Mouse (Mus musculus) hindbrain, postnatal 0 days (tissue): ENCODE results near the gene Zdhhc24. TPM values are rescaled to one million over a fixed set of nuclear protein-coding genes. Genes with fewer than 3 reads are reported as not detected.
"Not testable (repeated sequence)": the region's sequence is repeated elsewhere in the genome, so short reads cannot be mapped to it uniquely, and the experiment has no call there.

Experiments
- ATAC-seq: fragments of 200-750 bp; cut with Nextera tagmentation; 2 replicates; pipeline ENCODE4 v1.8.0; 2017; ENCODE audit warnings: mild to moderate bottlenecking, moderate TSS enrichment, moderate library complexity
- DNase-seq: peaks from one replicate; pipeline ENCODE4 v3.0.0-alpha.2; 2015; ENCODE audit warnings: low spot score
- H3K27ac ChIP-seq: fragments of 300-500 bp; sonication (generic); 2 replicates; pipeline ENCODE4 v1.5.1; 2014; ENCODE audit warnings: mild to moderate bottlenecking
- H3K27me3 ChIP-seq: fragments of 300-500 bp; sonication (generic); 2 replicates; pipeline ENCODE4 v1.6.1; 2014; ENCODE audit warnings: low read length, mixed read lengths; ENCODE audit not compliant: insufficient read depth
- H3K36me3 ChIP-seq: fragments of 300-500 bp; sonication (generic); 2 replicates; pipeline ENCODE4 v1.6.1; 2014; ENCODE audit warnings: low read length, mixed read lengths; ENCODE audit not compliant: insufficient read depth
- H3K4me1 ChIP-seq: fragments of 300-500 bp; sonication (generic); 2 replicates; pipeline ENCODE4 v1.6.1; 2014; ENCODE audit warnings: antibody characterized with exemption, low read length, mixed read lengths; ENCODE audit not compliant: insufficient read depth
- H3K4me2 ChIP-seq: fragments of 300-500 bp; sonication (generic); 2 replicates; pipeline ENCODE4 v1.6.1; 2014; ENCODE audit warnings: low read depth, mild to moderate bottlenecking, low read length, moderate library complexity, mixed read lengths
- H3K4me3 ChIP-seq: fragments of 300-500 bp; sonication (generic); 2 replicates; pipeline ENCODE4 v1.5.1; 2014; ENCODE audit warnings: low read length
- H3K9ac ChIP-seq: fragments of 300-500 bp; sonication (generic); replicated peaks from 2 replicates; pipeline ENCODE4 v1.6.1; 2014; ENCODE audit warnings: mild to moderate bottlenecking, low read length, moderate library complexity, mixed read lengths
- H3K9me3 ChIP-seq: fragments of 300-500 bp; sonication (generic); 2 replicates; pipeline ENCODE4 v1.6.1; 2016; ENCODE audit warnings: low read length, mixed read lengths
- CTCF ChIP-seq: IDR thresholded peaks from 2 replicates; pipeline ENCODE4 v1.5.1; 2016; ENCODE audit warnings: antibody characterized with exemption, control low read depth, low read depth
- WGBS: fragments of 180-500 bp; shearing (Covaris S2); extraction: QIAGEN DNeasy Blood & Tissue Kit; methylation state at CpG from one replicate; pipeline ENCODE4 v1.1.7; 2014; 5-methylcytosine and 5-hydroxymethylcytosine counted together
- polyA plus RNA-seq: library from polyadenylated mRNA; unstranded; fragments of >200 nt; fragmentation: Nextera tagmentation; extraction: Ambion mirVana; gene quantifications from 2 replicates; pipeline ENCODE4 v1.2.1, GENCODE M21; 2015
- total RNA-seq: library from RNA; depleted of rRNA; stranded (reverse); fragments of >200 nt; gene quantifications from 2 replicates; pipeline ENCODE4 v1.2.3, GENCODE M21; 2014

Zdhhc24 gene
- total and polyA plus RNA-seq, 2 experiments from 2014 or later = 17.4 to 30.7 TPM

DNA sequence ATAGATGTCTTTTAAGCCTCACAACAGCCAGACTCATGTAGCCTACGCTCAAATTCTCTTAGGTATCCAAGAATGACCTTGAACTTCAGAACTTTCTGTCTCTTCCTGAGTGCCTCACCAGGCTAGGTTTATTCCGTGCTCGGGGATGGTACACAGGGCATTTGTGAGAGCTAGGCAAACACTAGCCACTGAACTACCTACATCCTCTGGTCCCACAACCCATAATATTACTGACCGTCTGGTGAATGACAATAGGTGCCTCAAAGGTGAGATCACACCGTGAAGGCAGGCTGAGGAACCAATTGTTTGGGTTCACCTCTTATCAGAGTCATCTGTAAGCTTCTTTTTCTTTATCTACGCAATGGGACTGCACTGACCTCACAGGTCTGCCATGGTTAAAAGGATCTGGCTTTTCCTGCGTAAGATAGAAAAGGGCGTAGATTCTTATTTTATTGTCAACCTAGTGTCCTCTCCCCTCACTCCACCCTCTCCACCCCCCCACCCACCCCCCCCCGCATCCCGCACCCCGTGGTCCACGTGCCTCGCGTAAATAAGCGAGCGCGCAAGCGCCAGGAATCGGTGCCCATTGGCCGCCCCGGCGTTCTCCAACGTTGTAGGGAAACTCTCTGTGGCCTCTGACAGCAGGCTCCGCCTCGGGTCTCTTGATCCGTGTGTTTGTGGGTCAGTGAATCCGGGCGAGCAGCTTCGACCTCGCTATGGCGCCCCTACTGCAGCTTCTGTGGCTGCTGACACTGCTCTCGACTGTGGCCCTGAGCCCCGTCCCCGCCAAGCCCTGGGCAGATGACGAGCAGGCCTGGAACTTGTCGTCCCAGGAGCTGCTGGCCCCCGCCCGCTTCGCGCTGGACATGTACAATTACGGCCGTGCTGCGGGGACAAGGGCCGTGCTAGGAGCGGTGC, 23.7 kb upstream of the Zdhhc24 start, which contains the start of gene Ctsf:
Gene Ctsf, plus strand, starts transcription at position 579 of the 918 bp plus-strand sequence.
- Histone ChIP-seq H3K27me3 (no peaks in the 10 kb centered on the region), H3K36me3 (peaks cover 12% of the 10 kb centered on the region), H3K27ac (peak within 1 kb of the TSS; percentile 60), H3K4me2 (peak within 1 kb of the TSS; percentile 99), H3K9me3 (no peaks in the 10 kb centered on the region), H3K4me3 (peak within 1 kb of the TSS; percentile 75), H3K4me1 (no peaks in the 10 kb centered on the region), H3K9ac (peak within 1 kb of the TSS; percentile 76)
- TF ChIP-seq CTCF = no peak; the same call in 1 of the 2 replicates
- DNase-seq = peak; percentile 93
- WGBS = 4% methylated on average over 45 of the region's 45 CpGs
- peak; percentile 93 for ATAC-seq

DNA sequence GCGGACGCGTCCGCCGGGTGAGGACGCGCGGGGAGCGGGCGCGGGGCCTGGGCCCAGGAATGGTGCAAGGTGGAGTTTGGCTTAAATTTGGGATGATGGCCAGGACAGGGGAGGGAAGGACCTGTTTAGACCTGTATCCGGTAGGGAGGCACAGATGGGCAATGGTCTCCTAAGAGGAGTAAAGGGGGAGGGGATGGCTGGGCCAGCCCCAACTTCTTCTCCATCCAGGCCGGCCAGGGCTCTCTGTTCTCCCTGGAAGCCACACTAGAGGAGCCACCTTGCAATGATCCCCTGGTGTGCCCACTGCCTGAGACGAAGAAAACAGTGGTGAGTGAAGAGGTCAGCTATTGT, 23.0 kb upstream of the Zdhhc24 start:
- H3K4me2 ChIP-seq = peak overlapping the region; percentile 99
- peak overlapping the region; percentile 76 for H3K9ac ChIP-seq
- H3K27me3 ChIP-seq = no peaks in the 10 kb centered on the region
- no peak for TF ChIP-seq CTCF
- H3K4me3 ChIP-seq = peak overlapping the region; percentile 75
- ATAC-seq = no peak; the same call in 1 of the 2 replicates
- peak overlapping the region; percentile 60; the same call in 1 of the 2 replicates for H3K27ac ChIP-seq
- H3K4me1 ChIP-seq = no peaks in the 10 kb centered on the region
- DNase-seq = no peak
- WGBS = under 1% methylated on average over 14 of the region's 14 CpGs
- H3K36me3 ChIP-seq = peaks cover 17% of the 10 kb centered on the region
- no peaks in the 10 kb centered on the region for H3K9me3 ChIP-seq

- Histone ChIP-seq H3K4me1 (no peaks in the 10 kb centered on the region), H3K4me3 (peak overlapping the region; percentile 75), H3K4me2 (peak overlapping the region; percentile 99), H3K27ac (no peak overlapping the region), H3K27me3 (no peaks in the 10 kb centered on the region), H3K9me3 (no peaks in the 10 kb centered on the region), H3K9ac (no peak overlapping the region), H3K36me3 (peaks cover 22% of the 10 kb centered on the region)
- 63% methylated on average over 4 of the region's 4 CpGs for WGBS
- no peak for DNase-seq
- no peak for TF ChIP-seq CTCF
- ATAC-seq = no peak
These were observed 22.5 kb upstream of the Zdhhc24 start for GRCm38 (mm10) chr19:4855951-4856350.

DNA sequence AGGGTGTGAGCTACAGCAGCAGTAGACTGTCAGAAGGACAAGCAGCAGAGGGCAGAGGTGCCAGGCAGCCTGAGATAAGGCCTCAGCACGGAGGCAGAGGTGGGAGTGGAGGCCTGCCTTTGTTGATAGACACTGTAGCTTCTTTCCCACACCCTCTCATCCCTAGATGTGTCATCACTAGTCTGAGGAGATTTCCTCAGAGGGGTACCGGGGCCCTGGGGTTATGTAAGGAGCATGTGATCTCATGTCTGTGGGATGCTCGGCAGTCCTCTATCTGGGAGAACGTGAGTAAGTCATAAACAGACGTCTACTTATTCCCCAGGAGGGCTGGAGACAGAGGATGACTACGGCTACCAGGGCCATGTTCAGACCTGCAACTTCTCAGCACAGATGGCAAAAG, 19.4 kb upstream of the Zdhhc24 start:
- H3K4me3 ChIP-seq = no peak overlapping the region

GRCm38 (mm10) chr19:4863048-4863447, 15.4 kb upstream of the Zdhhc24 start:
- no peaks in the 10 kb centered on the region for H3K27me3 ChIP-seq
- no peaks in the 10 kb centered on the region for H3K9me3 ChIP-seq
- H3K4me2 ChIP-seq = no peak overlapping the region
- peak; percentile 48; the same call in 1 of the 2 replicates for ATAC-seq
- no peak for TF ChIP-seq CTCF
- WGBS = 61% methylated on average over 6 of the region's 6 CpGs
- no peak overlapping the region for H3K9ac ChIP-seq
- no peaks in the 10 kb centered on the region for H3K4me1 ChIP-seq
- no peak overlapping the region for H3K27ac ChIP-seq
- peaks cover 16% of the 10 kb centered on the region for H3K36me3 ChIP-seq
- H3K4me3 ChIP-seq = no peak overlapping the region
- peak; percentile 44 for DNase-seq

More for the DNA sequence above, 19.4 kb upstream of the Zdhhc24 start:
- no peak overlapping the region for H3K4me2 ChIP-seq
- no peaks in the 10 kb centered on the region for H3K9me3 ChIP-seq
- DNase-seq = no peak
- no peaks in the 10 kb centered on the region for H3K27me3 ChIP-seq
- 74% methylated on average over 6 of the region's 6 CpGs for WGBS
- no peak for TF ChIP-seq CTCF
- peaks cover 22% of the 10 kb centered on the region for H3K36me3 ChIP-seq
- ATAC-seq = no peak
- H3K27ac ChIP-seq = no peak overlapping the region
- H3K9ac ChIP-seq = no peak overlapping the region
- H3K4me1 ChIP-seq = no peaks in the 10 kb centered on the region

GRCm38 (mm10) chr19:4865147-4865546, 13.3 kb upstream of the Zdhhc24 start:
- ATAC-seq = 0 out of 2 replicates have a peak, but pooled peaks have one; percentile 45
- Histone ChIP-seq H3K9me3 (no peaks in the 10 kb centered on the region), H3K27ac (no peak overlapping the region), H3K36me3 (peaks cover 8% of the 10 kb centered on the region; the same call in 1 of the 2 replicates), H3K4me2 (peak overlapping the region; percentile 30), H3K9ac (no peak overlapping the region), H3K27me3 (no peaks in the 10 kb centered on the region), H3K4me3 (no peak overlapping the region), H3K4me1 (no peaks in the 10 kb centered on the region)
- 5% methylated on average over 17 of the region's 17 CpGs for WGBS
- peak; percentile 57 for DNase-seq
- TF ChIP-seq CTCF = no peak

DNA sequence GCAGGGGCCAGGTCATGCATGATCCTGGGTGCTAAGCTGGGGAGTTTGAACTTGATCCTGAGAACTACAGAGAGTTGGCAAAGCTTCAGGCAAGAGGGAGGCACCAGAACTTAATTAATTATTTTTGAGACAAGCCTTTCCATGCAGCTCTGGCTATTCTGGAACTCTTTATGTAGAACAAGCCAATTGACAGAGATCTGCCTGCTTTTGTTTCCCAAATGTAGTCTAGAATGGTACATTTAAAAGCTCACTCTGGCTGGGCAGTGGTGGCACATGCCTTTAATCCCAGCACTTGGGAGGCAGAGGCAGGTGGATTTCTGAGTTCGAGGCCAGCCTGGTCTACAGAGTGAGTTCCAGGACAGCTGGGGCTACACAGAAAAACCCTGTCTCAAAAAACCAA, 3.9 kb upstream of the Zdhhc24 start:
- not testable (repeated sequence) for DNase-seq, H3K27me3 ChIP-seq, H3K27ac ChIP-seq, H3K4me1 ChIP-seq, H3K4me2 ChIP-seq, H3K9ac ChIP-seq, ATAC-seq, H3K9me3 ChIP-seq, H3K4me3 ChIP-seq, H3K36me3 ChIP-seq
- 84% methylated on average over 1 of the region's 1 CpGs for WGBS
